Mouse (Mus musculus) liver, adult 2 months (tissue): ENCODE data around the gene 6330409D20Rik. TPM values are rescaled to one million over a fixed set of nuclear protein-coding genes. Genes with fewer than 3 reads are reported as not detected.

Experiments used
- DNase-seq: peaks from one replicate; pipeline ENCODE4 v3.0.0-alpha.2; 2011; ENCODE audit warnings: low read depth, low spot score; ENCODE audit errors: extremely low read depth
- H3K27ac ChIP-seq: fragments of 200-500 bp; replicated peaks from 2 replicates; pipeline ENCODE4 v1.5.1; 2012; ENCODE audit warnings: low read depth, mild to moderate bottlenecking, control low read depth, inconsistent platforms, low read length; ENCODE audit not compliant: insufficient read depth
- H3K27me3 ChIP-seq: fragments of 200-500 bp; 2 replicates; pipeline ENCODE4 v1.6.1; 2012; ENCODE audit warnings: mild to moderate bottlenecking, moderate library complexity, low read length, inconsistent platforms; ENCODE audit not compliant: control insufficient read depth, insufficient read depth
- H3K36me3 ChIP-seq: fragments of 200-500 bp; 2 replicates; pipeline ENCODE4 v1.6.1; 2012; ENCODE audit warnings: low read length, inconsistent platforms; ENCODE audit not compliant: control insufficient read depth, insufficient read depth
- H3K4me1 ChIP-seq: fragments of 200-500 bp; 2 replicates; pipeline ENCODE4 v1.6.1; 2011; ENCODE audit warnings: low read length; ENCODE audit not compliant: control insufficient read depth, insufficient read depth
- H3K4me3 ChIP-seq: fragments of 200-500 bp; 2 replicates; pipeline ENCODE4 v1.5.1; 2011; ENCODE audit warnings: low read depth, mild to moderate bottlenecking, control low read depth, low read length, moderate library complexity; ENCODE audit not compliant: insufficient read depth
- H3K79me2 ChIP-seq: fragments of 200-500 bp; 2 replicates; pipeline ENCODE4 v1.6.1; 2012; ENCODE audit warnings: inconsistent platforms, mild to moderate bottlenecking, low read length, moderate library complexity; ENCODE audit not compliant: control insufficient read depth, insufficient read depth
- H3K9ac ChIP-seq: fragments of 200-500 bp; 2 replicates; pipeline ENCODE4 v1.6.1; 2012; ENCODE audit warnings: low read depth, mild to moderate bottlenecking, control low read depth, inconsistent platforms, low read length
- CTCF ChIP-seq: fragments of 200-500 bp; IDR thresholded peaks from 2 replicates; pipeline ENCODE4 v1.5.1; 2011; ENCODE audit warnings: low read depth, low read length, control low read depth
- POLR2A ChIP-seq: fragments of 200-500 bp; IDR thresholded peaks from 2 replicates; pipeline ENCODE4 v1.6.1; 2011; ENCODE audit warnings: low read length, control low read depth; ENCODE audit not compliant: insufficient read depth; ENCODE audit errors: extremely low read depth
- WGBS: fragments of 180-500 bp; shearing (Covaris S2); methylation state at CpG from one replicate; pipeline ENCODE4 v1.1.7; 2018; 5-methylcytosine and 5-hydroxymethylcytosine counted together
- polyA plus RNA-seq: library from polyadenylated mRNA; depleted of rRNA; stranded (reverse); fragments of >200 nt; gene quantifications from 2 replicates; pipeline ENCODE4 v1.2.3, GENCODE M21; 2012
- total RNA-seq: library from RNA; depleted of rRNA; stranded (reverse); fragments of >200 nt; gene quantifications from 2 replicates; pipeline ENCODE4 v1.2.3, GENCODE M21; 2014

6330409D20Rik gene
- total and polyA plus RNA-seq, 2 experiments = not detected

- Histone ChIP-seq H3K9ac (no peak overlapping the region), H3K27ac (no peak overlapping the region), H3K79me2 (no peaks in the 10 kb centered on the region), H3K36me3 (no peaks in the 10 kb centered on the region), H3K4me1 (peaks cover 5% of the 10 kb centered on the region), H3K27me3 (no peaks in the 10 kb centered on the region), H3K4me3 (no peak overlapping the region)
- 92% methylated on average over 5 of the region's 5 CpGs for WGBS
- TF ChIP-seq POLR2A (no peak), CTCF (no peak)
- no peak for DNase-seq
These were observed 28.7 kb upstream of the 6330409D20Rik start for GRCm38 (mm10) chr2:32769327-32770085.

- Histone ChIP-seq H3K27me3 (no peaks in the 10 kb centered on the region), H3K4me3 (no peak overlapping the region), H3K36me3 (no peaks in the 10 kb centered on the region), H3K79me2 (no peaks in the 10 kb centered on the region), H3K9ac (no peak overlapping the region), H3K4me1 (peaks cover 5% of the 10 kb centered on the region), H3K27ac (no peak overlapping the region)
- WGBS = 72% methylated on average over 19 of the region's 19 CpGs
- TF ChIP-seq POLR2A (no peak), CTCF (no peak)
- no peak for DNase-seq
These were observed 28.0 kb upstream of the 6330409D20Rik start for GRCm38 (mm10) chr2:32768661-32769285.

- Histone ChIP-seq H3K4me1 (peaks cover 5% of the 10 kb centered on the region), H3K4me3 (no peak overlapping the region), H3K27ac (no peak overlapping the region), H3K9ac (no peak overlapping the region), H3K79me2 (no peaks in the 10 kb centered on the region), H3K27me3 (no peaks in the 10 kb centered on the region), H3K36me3 (no peaks in the 10 kb centered on the region)
- TF ChIP-seq POLR2A (no peak), CTCF (no peak)
- WGBS = 87% methylated on average over 12 of the region's 12 CpGs
- DNase-seq = no peak
These were observed 26.4 kb upstream of the 6330409D20Rik start for GRCm38 (mm10) chr2:32767241-32767640.

GRCm38 (mm10) chr2:32763353-32763752, 22.5 kb upstream of the 6330409D20Rik start:
- WGBS = 89% methylated on average over 3 of the region's 3 CpGs
- no peaks in the 10 kb centered on the region for H3K79me2 ChIP-seq

GRCm38 (mm10) chr2:32761859-32762258, 21.0 kb upstream of the 6330409D20Rik start:
- Histone ChIP-seq H3K27ac (no peak overlapping the region), H3K9ac (no peak overlapping the region), H3K27me3 (no peaks in the 10 kb centered on the region), H3K79me2 (no peaks in the 10 kb centered on the region), H3K36me3 (no peaks in the 10 kb centered on the region; the same call in 1 of the 2 replicates), H3K4me1 (no peaks in the 10 kb centered on the region), H3K4me3 (no peak overlapping the region)
- 71% methylated on average over 4 of the region's 4 CpGs for WGBS
- DNase-seq = no peak
- TF ChIP-seq CTCF = no peak
- no peak for TF ChIP-seq POLR2A

More at GRCm38 (mm10) chr2:32763353-32763752, 22.5 kb upstream of the 6330409D20Rik start:
- TF ChIP-seq POLR2A (no peak), CTCF (peak; percentile 42; the same call in 1 of the 2 replicates)
- Histone ChIP-seq H3K4me3 (no peak overlapping the region), H3K4me1 (no peaks in the 10 kb centered on the region), H3K36me3 (no peaks in the 10 kb centered on the region; the same call in 1 of the 2 replicates), H3K9ac (no peak overlapping the region), H3K27me3 (no peaks in the 10 kb centered on the region), H3K27ac (no peak overlapping the region)
- DNase-seq = no peak
